Mouse (Mus musculus): ENCODE measurements at regions not wholly inside any gene's neighbourhood (a gene's known extent, or its start where the extent isn't known, plus 50 kb on each side); places are given as distances from the start of the nearest gene placed in this dataset.

- TF ChIP-seq GATA1 (IDR thresholded peaks at IDR 0.05; ENCODE audit: low read length) (no peak), TAL1 (IDR thresholded peaks at IDR 0.05; ENCODE audit: low read length) (no peak)
Measured at GRCm38 (mm10) chr5:119356051-119356450, 314.4 kb upstream of the Tbx3 start.
